Mouse (Mus musculus) brain, embryonic 14.5 days (tissue): ENCODE data around the gene Lzic.

Source experiments
- CTCF ChIP-seq: fragments of 200-500 bp; IDR thresholded peaks from 2 replicates; pipeline ENCODE4 v1.5.1; 2012; ENCODE audit warnings: inconsistent platforms, mild to moderate bottlenecking, moderate library complexity, borderline replicate concordance; ENCODE audit not compliant: insufficient read depth, insufficient read length; ENCODE audit errors: extremely low read depth
- POLR2A ChIP-seq: fragments of 200-500 bp; IDR thresholded peaks from 2 replicates; pipeline ENCODE4 v1.6.1; 2012; ENCODE audit warnings: mild to moderate bottlenecking, inconsistent platforms, borderline replicate concordance; ENCODE audit not compliant: poor library complexity, insufficient read depth, insufficient read length, severe bottlenecking; ENCODE audit errors: extremely low read depth

GRCm38 (mm10) chr4:149484566-149484965 lies 463 bp upstream of the Lzic start:
- TF ChIP-seq POLR2A (no peak), CTCF (no peak)
